Mouse (Mus musculus) right cerebral cortex, postnatal 14 days (tissue): ENCODE results near the gene Cryba4.

Experiments
- DNase-seq: peaks from one replicate; pipeline ENCODE4 v3.0.0; 2022

The Cryba4 gene

GRCm38 (mm10) chr5:112285548-112286085 lies 33.3 kb upstream of the Cryba4 start:
- DNase-seq: no peak

GRCm38 (mm10) chr5:112284203-112284582 lies 31.9 kb upstream of the Cryba4 start:
- no peak for DNase-seq

- DNase-seq: no peak
These were observed 31.4 kb upstream of the Cryba4 start for GRCm38 (mm10) chr5:112283543-112284202.

- DNase-seq: no peak
These were observed 30.6 kb upstream of the Cryba4 start for GRCm38 (mm10) chr5:112282780-112283482.

GRCm38 (mm10) chr5:112282123-112282779 lies 29.9 kb upstream of the Cryba4 start:
- DNase-seq: no peak

GRCm38 (mm10) chr5:112281676-112282075 lies 29.4 kb upstream of the Cryba4 start:
- no peak for DNase-seq

GRCm38 (mm10) chr5:112280863-112281660 lies 28.7 kb upstream of the Cryba4 start:
- DNase-seq: no peak

GRCm38 (mm10) chr5:112280151-112280550 lies 27.8 kb upstream of the Cryba4 start:
- peak; percentile 37 for DNase-seq

- DNase-seq: no peak
These were observed 27.1 kb upstream of the Cryba4 start for GRCm38 (mm10) chr5:112279181-112280021.

GRCm38 (mm10) chr5:112277906-112278470 lies 25.7 kb upstream of the Cryba4 start:
- DNase-seq: no peak

- DNase-seq: no peak
These were observed 24.6 kb upstream of the Cryba4 start for GRCm38 (mm10) chr5:112276907-112277348.

- peak; percentile 100 for DNase-seq
These were observed 24.1 kb upstream of the Cryba4 start, which contains the start of gene Tpst2 for GRCm38 (mm10) chr5:112276267-112276873. TSS of gene Tpst2 (plus strand) at chr5:112276691.

GRCm38 (mm10) chr5:112275021-112275804 lies 22.9 kb upstream of the Cryba4 start:
- DNase-seq: no peak

GRCm38 (mm10) chr5:112273746-112274463 lies 21.6 kb upstream of the Cryba4 start:
- no peak for DNase-seq

- no peak for DNase-seq
These were observed 20.6 kb upstream of the Cryba4 start for GRCm38 (mm10) chr5:112272934-112273333.

- peak; percentile 30 for DNase-seq
These were observed 18.6 kb upstream of the Cryba4 start for GRCm38 (mm10) chr5:112270764-112271541.

- DNase-seq: no peak
These were observed 13.9 kb upstream of the Cryba4 start for GRCm38 (mm10) chr5:112266011-112266777.

GRCm38 (mm10) chr5:112265515-112265914 lies 13.2 kb upstream of the Cryba4 start:
- DNase-seq: no peak
